Mouse (Mus musculus): ENCODE data around the gene Prr12.

DNA sequence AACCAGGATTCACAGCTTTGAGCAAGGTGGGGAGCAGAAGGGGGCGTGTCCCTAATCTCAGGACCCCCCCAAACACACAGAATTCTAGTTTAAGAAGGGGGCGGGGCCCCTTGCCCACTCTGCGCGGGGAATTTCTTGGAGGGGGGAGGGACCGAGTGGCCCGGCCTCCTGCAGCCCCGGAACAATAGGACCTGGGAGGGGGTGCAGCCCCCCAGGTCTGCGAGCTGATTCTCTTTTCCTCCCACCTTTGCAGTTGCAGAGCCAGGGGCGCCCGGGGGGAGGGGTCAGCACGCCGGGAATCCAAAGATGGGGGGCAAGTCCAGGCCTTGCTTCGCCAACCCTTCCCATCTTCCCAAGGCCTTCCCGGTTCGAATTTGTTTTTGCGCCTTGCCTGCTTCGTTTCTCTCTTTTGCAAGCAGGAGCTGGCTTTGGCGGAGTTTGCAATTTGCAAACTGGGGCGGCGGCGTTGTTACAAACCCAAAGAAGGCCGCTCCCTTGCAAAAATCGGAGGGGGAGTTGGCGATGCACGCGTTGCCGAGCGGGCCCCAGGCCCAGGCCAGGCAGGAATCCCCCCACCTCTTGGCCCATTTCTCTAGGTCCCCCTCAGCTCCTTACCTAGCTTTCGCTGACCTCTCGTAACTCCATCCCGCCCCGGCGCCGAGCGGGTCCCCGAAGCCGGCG lies 360 bp downstream of the Prr12 start:
- TF ChIP-seq MAFK (IDR thresholded peaks at IDR 0.05; ENCODE audit: insufficient read depth, low read depth, low read length), result no peak
- no peak for TF ChIP-seq ZC3H11A (IDR thresholded peaks at IDR 0.05; ENCODE audit: borderline replicate concordance, low read depth, low read length)
- no peak for TF ChIP-seq ZNF384 (IDR thresholded peaks at IDR 0.05; ENCODE audit: low read depth, low read length)
- TF ChIP-seq CHD2 (IDR thresholded peaks at IDR 0.05; ENCODE audit: low read depth, low read length), result no peak
- no peak for TF ChIP-seq HCFC1 (IDR thresholded peaks at IDR 0.05; ENCODE audit: borderline replicate concordance, insufficient read depth, low read length)

Measured in ES-E14 (cell line).